Mouse (Mus musculus): ENCODE results near the gene Cyp27a1. TPM values are rescaled to one million over a fixed set of nuclear protein-coding genes. Genes with fewer than 3 reads are reported as not detected.

The Cyp27a1 gene
- 30.0 and 31.5 TPM in 2 replicates for polyA plus RNA-seq (2015; fragmentation: Nextera tagmentation; extraction: Ambion mirVana)

GRCm38 (mm10) chr1:74713099-74713858 is at the start of gene Cyp27a1:
Gene Cyp27a1 (plus strand): TSS chr1:74713574.
- H3K4me3 ChIP-seq (ENCODE audit: low read depth, low read length), result peak within 1 kb of the TSS; percentile 60
- no peaks in the 10 kb centered on the region for H3K36me3 ChIP-seq (replicated peaks; ENCODE audit: insufficient read depth, low read length)
- ATAC-seq (peak; percentile 85), DNase-seq (peak; percentile 72)
- no peaks in the 10 kb centered on the region for H3K27me3 ChIP-seq (ENCODE audit: insufficient read depth, low read length)
- peak within 1 kb of the TSS; percentile 94 for H3K27ac ChIP-seq (ENCODE audit: low read depth)
- H3K9ac ChIP-seq (replicated peaks), result peak within 1 kb of the TSS; percentile 81
- peaks cover 3% of the 10 kb centered on the region; the same call in 1 of the 2 replicates for H3K4me1 ChIP-seq (ENCODE audit: insufficient read depth)
- TF ChIP-seq CTCF (IDR thresholded peaks at IDR 0.05; ENCODE audit: low read depth) (peak; percentile 37), EP300 (IDR thresholded peaks at IDR 0.05; ENCODE audit: low read depth) (no peak)
- peak within 1 kb of the TSS; percentile 85 for H3K4me2 ChIP-seq (ENCODE audit: low read depth, low read length)
- no peaks in the 10 kb centered on the region for H3K9me3 ChIP-seq (ENCODE audit: low read length)
- 7% methylated on average over 35 of the region's 35 CpGs for WGBS (ENCODE audit: insufficient replicate concordance)

GRCm38 (mm10) chr1:74665153-74665552 is 48.2 kb upstream of the Cyp27a1 start:
- no peak for DNase-seq
- Histone ChIP-seq H3K4me3 (ENCODE audit: low read depth, low read length) (no peak overlapping the region), H3K9ac (replicated peaks) (no peak overlapping the region), H3K36me3 (replicated peaks; ENCODE audit: insufficient read depth, low read length) (0 out of 2 replicates have a peak, but pooled peaks cover 2% of the 10 kb centered on the region), H3K4me1 (ENCODE audit: insufficient read depth) (peaks cover 12% of the 10 kb centered on the region), H3K27me3 (ENCODE audit: insufficient read depth, low read length) (no peaks in the 10 kb centered on the region), H3K27ac (ENCODE audit: low read depth) (no peak overlapping the region), H3K9me3 (ENCODE audit: low read length) (no peaks in the 10 kb centered on the region), H3K4me2 (ENCODE audit: low read depth, low read length) (no peak overlapping the region)
- no peak for ATAC-seq
- TF ChIP-seq CTCF (IDR thresholded peaks at IDR 0.05; ENCODE audit: low read depth) (no peak), EP300 (IDR thresholded peaks at IDR 0.05; ENCODE audit: low read depth) (no peak)
- 61% methylated on average over 6 of the region's 6 CpGs for WGBS (ENCODE audit: insufficient replicate concordance)

- H3K4me1 ChIP-seq (ENCODE audit: insufficient read depth), result peaks cover 9% of the 10 kb centered on the region
- H3K4me2 ChIP-seq (ENCODE audit: low read depth, low read length), result no peak overlapping the region
- no peak for DNase-seq
- no peaks in the 10 kb centered on the region for H3K27me3 ChIP-seq (ENCODE audit: insufficient read depth, low read length)
- no peak overlapping the region for H3K9ac ChIP-seq (replicated peaks)
- H3K4me3 ChIP-seq (ENCODE audit: low read depth, low read length), result no peak overlapping the region
- 0 out of 2 replicates have a peak, but pooled peaks cover 2% of the 10 kb centered on the region for H3K36me3 ChIP-seq (replicated peaks; ENCODE audit: insufficient read depth, low read length)
- WGBS (ENCODE audit: insufficient replicate concordance), result 63% methylated on average over 3 of the region's 3 CpGs
- ATAC-seq, result no peak
- no peak for TF ChIP-seq EP300 (IDR thresholded peaks at IDR 0.05; ENCODE audit: low read depth)
- H3K9me3 ChIP-seq (ENCODE audit: low read length), result no peaks in the 10 kb centered on the region
- H3K27ac ChIP-seq (ENCODE audit: low read depth), result no peak overlapping the region
Observed at GRCm38 (mm10) chr1:74668371-74668770, 45.0 kb upstream of the Cyp27a1 start.

GRCm38 (mm10) chr1:74672731-74673130 is 40.6 kb upstream of the Cyp27a1 start:
- H3K27ac ChIP-seq (ENCODE audit: low read depth), result no peak overlapping the region
- ATAC-seq (no peak), DNase-seq (no peak)
- no peak overlapping the region for H3K4me3 ChIP-seq (ENCODE audit: low read depth, low read length)
- TF ChIP-seq CTCF (IDR thresholded peaks at IDR 0.05; ENCODE audit: low read depth), result no peak
- no peak for TF ChIP-seq EP300 (IDR thresholded peaks at IDR 0.05; ENCODE audit: low read depth)
- H3K9ac ChIP-seq (replicated peaks), result no peak overlapping the region
- no peaks in the 10 kb centered on the region for H3K36me3 ChIP-seq (replicated peaks; ENCODE audit: insufficient read depth, low read length)
- no peaks in the 10 kb centered on the region for H3K27me3 ChIP-seq (ENCODE audit: insufficient read depth, low read length)
- H3K9me3 ChIP-seq (ENCODE audit: low read length), result no peaks in the 10 kb centered on the region
- peaks cover 2% of the 10 kb centered on the region; the same call in 1 of the 2 replicates for H3K4me1 ChIP-seq (ENCODE audit: insufficient read depth)
- 70% methylated on average over 7 of the region's 7 CpGs for WGBS (ENCODE audit: insufficient replicate concordance)
- H3K4me2 ChIP-seq (ENCODE audit: low read depth, low read length), result no peak overlapping the region

- Histone ChIP-seq H3K36me3 (replicated peaks; ENCODE audit: insufficient read depth, low read length) (peaks cover 14% of the 10 kb centered on the region), H3K27ac (ENCODE audit: low read depth) (no peak overlapping the region), H3K4me2 (ENCODE audit: low read depth, low read length) (no peak overlapping the region), H3K27me3 (ENCODE audit: insufficient read depth, low read length) (no peaks in the 10 kb centered on the region), H3K4me1 (ENCODE audit: insufficient read depth) (no peaks in the 10 kb centered on the region), H3K9ac (replicated peaks) (no peak overlapping the region), H3K4me3 (ENCODE audit: low read depth, low read length) (no peak overlapping the region), H3K9me3 (ENCODE audit: low read length) (no peaks in the 10 kb centered on the region)
- ATAC-seq, result no peak
- no peak for DNase-seq
- 88% methylated on average over 3 of the region's 3 CpGs for WGBS (ENCODE audit: insufficient replicate concordance)
- TF ChIP-seq CTCF (IDR thresholded peaks at IDR 0.05; ENCODE audit: low read depth) (no peak), EP300 (IDR thresholded peaks at IDR 0.05; ENCODE audit: low read depth) (no peak)
Observed at GRCm38 (mm10) chr1:74676863-74677262, 36.5 kb upstream of the Cyp27a1 start.

- no peak overlapping the region for H3K27ac ChIP-seq (ENCODE audit: low read depth)
- no peak overlapping the region for H3K9ac ChIP-seq (replicated peaks)
- WGBS (ENCODE audit: insufficient replicate concordance), result 71% methylated on average over 1 of the region's 1 CpGs
- ATAC-seq (no peak), DNase-seq (no peak)
- H3K27me3 ChIP-seq (ENCODE audit: insufficient read depth, low read length), result no peaks in the 10 kb centered on the region
- H3K4me3 ChIP-seq (ENCODE audit: low read depth, low read length), result no peak overlapping the region
- no peaks in the 10 kb centered on the region for H3K9me3 ChIP-seq (ENCODE audit: low read length)
- peaks cover 17% of the 10 kb centered on the region for H3K36me3 ChIP-seq (replicated peaks; ENCODE audit: insufficient read depth, low read length)
- TF ChIP-seq EP300 (IDR thresholded peaks at IDR 0.05; ENCODE audit: low read depth) (no peak), CTCF (IDR thresholded peaks at IDR 0.05; ENCODE audit: low read depth) (no peak)
- no peaks in the 10 kb centered on the region for H3K4me1 ChIP-seq (ENCODE audit: insufficient read depth)
- no peak overlapping the region for H3K4me2 ChIP-seq (ENCODE audit: low read depth, low read length)
Observed at GRCm38 (mm10) chr1:74677843-74678242, 35.5 kb upstream of the Cyp27a1 start.
